1 mouse cellular context compared by ENCODE assay signal in the genomic region with DNA sequence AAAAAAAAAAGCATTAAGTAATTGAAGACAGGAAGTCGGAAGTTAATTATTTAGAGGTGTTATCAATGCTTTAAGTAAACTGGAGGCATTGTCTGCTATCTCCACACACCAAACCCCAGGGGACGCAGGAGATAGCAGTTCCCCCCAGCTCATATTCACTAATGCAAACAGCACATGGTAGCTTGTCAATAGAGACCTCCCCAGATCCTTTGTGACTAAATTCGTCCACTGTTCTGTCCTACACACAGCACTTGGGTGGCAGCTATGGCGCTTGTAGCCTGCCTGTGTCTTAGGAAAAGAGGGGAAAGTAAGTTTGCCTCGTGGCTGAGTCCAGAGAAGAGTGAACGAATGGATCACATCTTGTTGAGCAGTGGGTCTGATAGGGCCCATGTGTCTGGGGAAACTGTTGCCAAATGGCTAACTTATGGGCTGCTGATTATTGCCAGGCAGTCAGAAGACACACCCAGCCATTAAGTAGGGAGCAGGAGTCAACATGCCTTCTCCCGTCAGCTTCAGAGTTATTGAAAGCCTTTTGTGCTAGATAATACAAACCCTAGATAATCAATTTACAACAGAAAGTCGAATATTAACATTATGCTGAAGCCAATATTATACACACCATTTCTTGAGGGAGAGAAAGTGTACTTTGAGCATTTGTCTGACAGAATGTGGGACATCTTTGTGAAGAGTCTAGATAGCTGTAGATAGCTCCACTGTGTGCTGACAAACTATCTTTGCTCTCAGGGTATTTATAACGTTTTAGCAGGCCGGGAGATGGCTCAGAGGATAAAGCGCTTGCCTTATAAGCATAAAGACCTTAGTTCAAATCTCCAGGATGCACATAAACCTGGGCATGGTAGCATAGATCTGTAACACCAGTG.
A peak's percentile ranks its signal among the peaks of the same experiment; 100 is the strongest.
TF ChIP-seq lines count a peak whose summit lies in the region.

No protein-coding gene starts in this region.

TF ChIP-seq in MEL, 35 proteins besides CTCF, POLR2A, EP300 and RAD21 (continued from another document):
- TF ChIP-seq MEF2A (IDR thresholded peaks at IDR 0.05; ENCODE audit: extremely low read depth, insufficient replicate concordance, low read depth, low read length, poor library complexity, severe bottlenecking) (peak; percentile 14; the same call in 1 of the 2 replicates), MYC (IDR thresholded peaks at IDR 0.05; ENCODE audit: low read depth, low read length) (peak; percentile 88), SMC3 (IDR thresholded peaks at IDR 0.05; ENCODE audit: low read depth, low read length) (no peak)
